Mouse (Mus musculus): ENCODE measurements around the gene Syngap1. TPM values are rescaled to one million over a fixed set of nuclear protein-coding genes. Genes with fewer than 3 reads are reported as not detected.
"Not testable (repeated sequence)": the region's sequence is repeated elsewhere in the genome, so short reads cannot be mapped to it uniquely, and the experiment has no call there.

Syngap1 gene
- polyA plus RNA-seq, 1 experiment = 3.0 TPM

- not testable (repeated sequence) for H3ac ChIP-seq (ENCODE audit: control insufficient read depth, insufficient read length, low read depth); H3K27me3 ChIP-seq (ENCODE audit: control insufficient read depth, insufficient read depth, insufficient read length); H3K79me2 ChIP-seq (ENCODE audit: control insufficient read depth, insufficient read depth); H3K4me3 ChIP-seq (ENCODE audit: insufficient read depth, poor library complexity, severe bottlenecking); H3K79me3 ChIP-seq (ENCODE audit: low read depth)
- TF ChIP-seq CTCF (IDR thresholded peaks at IDR 0.05; ENCODE audit: control insufficient read depth, insufficient read depth, insufficient read length) = peak; percentile 8
- peaks cover 60% of the 10 kb centered on the region for H3K36me3 ChIP-seq (ENCODE audit: control insufficient read depth, insufficient read depth)
Measured at GRCm38 (mm10) chr17:26931795-26932194, 9.3 kb upstream of the Syngap1 start.

- Histone ChIP-seq H3K79me2 (ENCODE audit: control insufficient read depth, insufficient read depth) (peaks cover 20% of the 10 kb centered on the region), H3K36me3 (ENCODE audit: control insufficient read depth, insufficient read depth) (peaks cover 54% of the 10 kb centered on the region)
Measured at GRCm38 (mm10) chr17:26932839-26933398, 8.1 kb upstream of the Syngap1 start, which contains the start of gene Phf1. TSS of gene Phf1 (plus strand) at chr17:26933052.

DNA sequence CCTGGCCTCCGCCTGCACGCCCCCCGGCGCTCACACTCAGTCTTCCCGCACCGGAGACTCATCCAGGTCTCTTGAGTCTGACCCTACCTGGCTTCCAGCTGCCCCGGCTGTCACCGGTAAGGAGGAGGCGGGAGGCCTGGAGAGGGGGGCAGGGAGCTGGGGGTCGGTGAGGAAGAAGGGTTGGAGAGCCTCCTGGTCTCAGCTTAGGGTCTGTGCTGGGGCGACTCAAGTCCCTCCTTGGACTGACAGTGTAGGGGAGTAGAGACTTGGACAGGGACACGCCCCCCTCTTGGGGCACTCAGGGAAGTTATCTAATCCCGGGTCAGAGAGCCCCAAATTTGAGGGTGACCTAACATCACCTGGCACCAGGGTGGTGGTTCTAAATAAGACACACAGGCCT lies 7.6 kb upstream of the Syngap1 start:
- Histone ChIP-seq H3K4me3 (ENCODE audit: insufficient read depth, poor library complexity, severe bottlenecking) (peak overlapping the region; percentile 40), H3K27me3 (ENCODE audit: control insufficient read depth, insufficient read depth, insufficient read length) (no peaks in the 10 kb centered on the region), H3ac (ENCODE audit: control insufficient read depth, insufficient read length, low read depth) (peak overlapping the region; percentile 28), H3K79me2 (ENCODE audit: control insufficient read depth, insufficient read depth) (peaks cover 25% of the 10 kb centered on the region), H3K79me3 (ENCODE audit: low read depth) (peaks cover 14% of the 10 kb centered on the region), H3K36me3 (ENCODE audit: control insufficient read depth, insufficient read depth) (peaks cover 52% of the 10 kb centered on the region)
- TF ChIP-seq MAX (IDR thresholded peaks at IDR 0.05) (no peak), FOSL1 (IDR thresholded peaks at IDR 0.05; ENCODE audit: insufficient read depth, low read length, poor library complexity, severe bottlenecking) (no peak), MYOG (IDR thresholded peaks at IDR 0.05; ENCODE audit: control insufficient read depth, extremely low read depth, insufficient read length) (no peak), CEBPB (IDR thresholded peaks at IDR 0.05; ENCODE audit: low read depth) (no peak), CTCF (IDR thresholded peaks at IDR 0.05; ENCODE audit: control insufficient read depth, insufficient read depth, insufficient read length) (no peak), MYOD1 (IDR thresholded peaks at IDR 0.05; ENCODE audit: control insufficient read depth, insufficient read length, low read depth) (no peak), USF1 (IDR thresholded peaks at IDR 0.05; ENCODE audit: low read depth) (no peak)

More at GRCm38 (mm10) chr17:26932839-26933398, 8.1 kb upstream of the Syngap1 start, which contains the start of gene Phf1:
- Histone ChIP-seq H3K27me3 (ENCODE audit: control insufficient read depth, insufficient read depth, insufficient read length) (no peaks in the 10 kb centered on the region), H3ac (ENCODE audit: control insufficient read depth, insufficient read length, low read depth) (peak within 1 kb of the TSS; percentile 28), H3K4me3 (ENCODE audit: insufficient read depth, poor library complexity, severe bottlenecking) (peak within 1 kb of the TSS; percentile 40), H3K79me3 (ENCODE audit: low read depth) (peaks cover 13% of the 10 kb centered on the region)
- TF ChIP-seq CEBPB (IDR thresholded peaks at IDR 0.05; ENCODE audit: low read depth) (no peak), USF1 (IDR thresholded peaks at IDR 0.05; ENCODE audit: low read depth) (no peak), MAX (IDR thresholded peaks at IDR 0.05) (no peak), FOSL1 (IDR thresholded peaks at IDR 0.05; ENCODE audit: insufficient read depth, low read length, poor library complexity, severe bottlenecking) (no peak), MYOD1 (IDR thresholded peaks at IDR 0.05; ENCODE audit: control insufficient read depth, insufficient read length, low read depth) (no peak), CTCF (IDR thresholded peaks at IDR 0.05; ENCODE audit: control insufficient read depth, insufficient read depth, insufficient read length) (no peak), MYOG (IDR thresholded peaks at IDR 0.05; ENCODE audit: control insufficient read depth, extremely low read depth, insufficient read length) (no peak)

- H3K79me3 ChIP-seq (ENCODE audit: low read depth) = peaks cover 17% of the 10 kb centered on the region
- H3K79me2 ChIP-seq (ENCODE audit: control insufficient read depth, insufficient read depth) = peaks cover 30% of the 10 kb centered on the region
- H3K4me3 ChIP-seq (ENCODE audit: insufficient read depth, poor library complexity, severe bottlenecking) = no peak overlapping the region
- peaks cover 46% of the 10 kb centered on the region for H3K36me3 ChIP-seq (ENCODE audit: control insufficient read depth, insufficient read depth)
- no peaks in the 10 kb centered on the region for H3K27me3 ChIP-seq (ENCODE audit: control insufficient read depth, insufficient read depth, insufficient read length)
- no peak overlapping the region for H3ac ChIP-seq (ENCODE audit: control insufficient read depth, insufficient read length, low read depth)
- TF ChIP-seq MAX (IDR thresholded peaks at IDR 0.05) (no peak), MYOG (IDR thresholded peaks at IDR 0.05; ENCODE audit: control insufficient read depth, extremely low read depth, insufficient read length) (no peak), FOSL1 (IDR thresholded peaks at IDR 0.05; ENCODE audit: insufficient read depth, low read length, poor library complexity, severe bottlenecking) (no peak), MYOD1 (IDR thresholded peaks at IDR 0.05; ENCODE audit: control insufficient read depth, insufficient read length, low read depth) (no peak), USF1 (IDR thresholded peaks at IDR 0.05; ENCODE audit: low read depth) (no peak), CTCF (IDR thresholded peaks at IDR 0.05; ENCODE audit: control insufficient read depth, insufficient read depth, insufficient read length) (no peak), CEBPB (IDR thresholded peaks at IDR 0.05; ENCODE audit: low read depth) (no peak)
Measured at GRCm38 (mm10) chr17:26933885-26934827, 6.9 kb upstream of the Syngap1 start.

DNA sequence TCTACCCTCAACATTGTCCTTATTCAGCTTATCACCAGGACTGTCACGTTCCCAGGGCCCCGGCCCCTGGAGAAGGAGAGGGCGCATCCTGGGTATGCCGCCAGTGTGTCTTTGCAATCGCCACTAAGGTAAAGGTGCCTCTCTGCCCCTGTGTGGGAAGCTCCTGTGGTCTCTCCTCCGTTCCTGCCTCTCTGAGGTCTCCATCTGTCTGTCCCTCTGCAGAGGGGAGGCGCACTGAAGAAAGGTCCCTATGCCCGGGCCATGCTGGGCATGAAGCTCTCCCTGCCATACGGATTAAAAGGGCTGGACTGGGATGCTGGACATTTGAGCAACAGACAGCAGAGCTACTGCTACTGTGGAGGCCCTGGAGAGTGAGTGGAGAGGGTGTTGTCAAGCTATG lies 6.0 kb upstream of the Syngap1 start:
- H3K79me2 ChIP-seq (ENCODE audit: control insufficient read depth, insufficient read depth) = peaks cover 30% of the 10 kb centered on the region
- H3K27me3 ChIP-seq (ENCODE audit: control insufficient read depth, insufficient read depth, insufficient read length) = no peaks in the 10 kb centered on the region
- peaks cover 17% of the 10 kb centered on the region for H3K79me3 ChIP-seq (ENCODE audit: low read depth)
- peaks cover 38% of the 10 kb centered on the region for H3K36me3 ChIP-seq (ENCODE audit: control insufficient read depth, insufficient read depth)
- no peak for TF ChIP-seq CTCF (IDR thresholded peaks at IDR 0.05; ENCODE audit: control insufficient read depth, insufficient read depth, insufficient read length)
- TF ChIP-seq CEBPB (IDR thresholded peaks at IDR 0.05; ENCODE audit: low read depth) = no peak
- TF ChIP-seq FOSL1 (IDR thresholded peaks at IDR 0.05; ENCODE audit: insufficient read depth, low read length, poor library complexity, severe bottlenecking) = no peak
- TF ChIP-seq MYOG (IDR thresholded peaks at IDR 0.05; ENCODE audit: control insufficient read depth, extremely low read depth, insufficient read length) = no peak
- TF ChIP-seq USF1 (IDR thresholded peaks at IDR 0.05; ENCODE audit: low read depth) = no peak
- no peak overlapping the region for H3ac ChIP-seq (ENCODE audit: control insufficient read depth, insufficient read length, low read depth)
- no peak overlapping the region for H3K4me3 ChIP-seq (ENCODE audit: insufficient read depth, poor library complexity, severe bottlenecking)
